Mouse (Mus musculus): Measurements from ENCODE around the gene AC134908.4. TPM values are rescaled to one million over a fixed set of nuclear protein-coding genes. Genes with fewer than 3 reads are reported as not detected.

AC134908.4 gene
- polyA plus RNA-seq, 1 experiment from 2014 or later, result 0.61 TPM

DNA sequence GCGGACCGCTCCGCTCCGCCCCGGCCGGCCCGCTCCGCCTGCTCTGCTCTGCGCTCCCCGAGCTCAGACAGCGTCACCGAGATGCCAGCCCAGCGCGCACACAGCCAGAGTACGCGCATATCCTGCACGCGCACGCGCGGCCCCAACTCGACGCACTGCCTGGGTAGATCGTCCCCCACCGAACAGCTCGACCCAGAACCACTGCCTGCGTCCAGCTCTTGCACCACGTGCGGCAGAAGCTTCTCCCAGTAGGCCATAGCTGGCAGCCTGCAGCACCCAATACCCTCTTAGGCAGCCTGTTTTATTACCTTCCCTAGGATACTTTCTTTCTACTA lies 41.6 kb upstream of the AC134908.4 start, which contains the start of gene Rhbdl1:
Gene Rhbdl1 (minus strand): TSS at position 220 of the 335 bp plus-strand sequence.
- Histone ChIP-seq H3K4me1 (replicated peaks) (peaks cover 49% of the 10 kb centered on the region), H3K36me3 (peaks cover 55% of the 10 kb centered on the region), H3K9me3 (replicated peaks) (no peaks in the 10 kb centered on the region), H3K4me3 (peak within 1 kb of the TSS; percentile 46), H3K27ac (ENCODE audit: poor library complexity, severe bottlenecking) (peak within 1 kb of the TSS; percentile 71), H3K9ac (peak within 1 kb of the TSS; percentile 72), H3K27me3 (replicated peaks) (no peaks in the 10 kb centered on the region), H3K4me2 (peak within 1 kb of the TSS; percentile 94)
- WGBS, result 3% methylated on average over 29 of the region's 29 CpGs
- peak; percentile 10; the same call in 1 of the 2 replicates for ATAC-seq (ENCODE audit: insufficient number of reproducible peaks, low FRiP score)

DNA sequence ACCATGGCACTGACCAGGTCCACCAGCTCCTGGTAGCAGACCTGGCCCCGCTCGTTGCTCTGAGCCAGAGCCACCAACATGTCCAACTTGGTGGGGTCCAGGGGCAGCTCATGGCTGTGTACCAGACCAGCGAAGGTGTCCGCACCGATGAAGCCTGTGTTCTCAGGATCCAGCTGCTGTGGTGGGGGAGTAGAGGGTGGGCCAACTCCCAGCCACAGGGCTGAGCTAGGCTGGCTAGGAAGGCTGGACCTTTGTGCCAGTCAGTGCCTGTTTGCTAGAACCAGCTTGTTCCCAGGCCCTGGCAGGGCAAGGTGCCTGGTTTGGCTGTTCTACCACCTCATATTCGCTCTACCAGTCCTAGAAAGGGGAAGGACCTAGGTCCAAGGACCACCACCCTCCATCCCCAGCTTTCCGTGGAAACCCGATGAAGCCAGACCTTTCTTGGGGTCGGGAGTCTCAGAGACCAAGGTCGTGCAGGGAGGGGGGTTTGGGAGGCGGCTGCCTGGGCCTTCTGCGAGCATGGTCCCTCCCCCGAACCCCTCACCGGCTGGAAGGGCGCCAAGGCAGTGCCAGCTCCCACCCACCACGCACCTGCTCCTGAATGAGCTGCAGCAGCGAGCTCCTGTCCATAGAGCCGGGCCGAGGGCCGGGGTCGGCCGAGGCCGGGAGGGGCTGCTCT lies 41.1 kb upstream of the AC134908.4 start:
- H3K4me1 ChIP-seq (replicated peaks), result peaks cover 54% of the 10 kb centered on the region

DNA sequence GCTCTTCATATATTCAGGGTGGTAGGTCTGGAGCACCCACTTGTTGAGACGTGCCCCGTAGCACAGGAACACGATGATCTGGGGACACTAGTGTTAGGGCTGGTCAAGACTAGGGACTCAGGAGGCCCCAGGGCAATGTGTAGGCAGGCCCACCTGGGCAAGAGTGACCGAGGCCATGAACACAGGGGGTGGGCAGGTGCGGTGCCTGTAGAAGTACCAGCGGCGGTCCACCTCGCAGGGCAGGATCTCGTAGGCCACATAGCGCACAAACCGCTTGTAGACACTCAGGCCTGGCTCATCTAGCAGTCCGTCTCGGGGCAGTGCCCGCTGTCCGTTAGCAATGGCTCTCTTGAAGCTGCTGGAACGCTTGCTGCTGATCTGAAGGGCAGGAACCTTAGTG lies 40.4 kb upstream of the AC134908.4 start:
- Histone ChIP-seq H3K4me3 (0 out of 2 replicates have a peak overlapping the region, but pooled peaks have one; percentile 46), H3K9ac (peak overlapping the region; percentile 72), H3K27me3 (replicated peaks) (no peaks in the 10 kb centered on the region), H3K36me3 (peaks cover 53% of the 10 kb centered on the region), H3K4me1 (replicated peaks) (peaks cover 62% of the 10 kb centered on the region), H3K9me3 (replicated peaks) (no peaks in the 10 kb centered on the region), H3K4me2 (peak overlapping the region; percentile 94), H3K27ac (ENCODE audit: poor library complexity, severe bottlenecking) (no peak overlapping the region)
- WGBS, result 95% methylated on average over 16 of the region's 16 CpGs
- no peak for ATAC-seq (ENCODE audit: insufficient number of reproducible peaks, low FRiP score)

More for the DNA sequence above, 41.1 kb upstream of the AC134908.4 start:
- Histone ChIP-seq H3K27ac (ENCODE audit: poor library complexity, severe bottlenecking) (peak overlapping the region; percentile 71), H3K9me3 (replicated peaks) (no peaks in the 10 kb centered on the region), H3K9ac (peak overlapping the region; percentile 72), H3K27me3 (replicated peaks) (no peaks in the 10 kb centered on the region), H3K4me2 (peak overlapping the region; percentile 94), H3K36me3 (peaks cover 53% of the 10 kb centered on the region), H3K4me3 (peak overlapping the region; percentile 46)
- ATAC-seq (ENCODE audit: insufficient number of reproducible peaks, low FRiP score), result no peak
- WGBS, result 23% methylated on average over 23 of the region's 23 CpGs

DNA sequence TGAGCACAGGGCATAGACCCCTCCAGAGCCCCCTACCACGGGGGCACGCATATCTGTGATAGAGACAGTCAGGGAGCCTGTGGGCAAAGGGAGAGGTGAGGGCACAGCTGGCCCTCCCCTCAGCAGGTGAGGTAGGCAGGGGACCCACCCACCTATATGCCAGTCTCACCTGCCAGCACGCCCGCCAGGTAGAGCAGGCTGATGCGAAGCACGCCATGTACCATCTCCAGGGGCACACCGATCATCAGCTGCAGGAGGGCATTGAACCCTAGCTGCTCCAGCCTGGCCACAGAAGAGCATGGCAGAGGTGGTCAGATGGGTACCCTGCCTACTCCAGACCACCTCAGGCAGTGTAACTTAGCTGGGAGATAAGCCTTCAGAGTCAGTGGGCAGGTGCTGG lies 39.8 kb upstream of the AC134908.4 start:
- Histone ChIP-seq H3K27ac (ENCODE audit: poor library complexity, severe bottlenecking) (no peak overlapping the region), H3K9ac (peak overlapping the region; percentile 81; the same call in 1 of the 2 replicates), H3K27me3 (replicated peaks) (no peaks in the 10 kb centered on the region), H3K4me2 (peak overlapping the region; percentile 94), H3K4me1 (replicated peaks) (peaks cover 67% of the 10 kb centered on the region), H3K4me3 (peak overlapping the region; percentile 71; the same call in 1 of the 2 replicates), H3K9me3 (replicated peaks) (no peaks in the 10 kb centered on the region), H3K36me3 (peaks cover 53% of the 10 kb centered on the region)
- ATAC-seq (ENCODE audit: insufficient number of reproducible peaks, low FRiP score), result no peak
- 92% methylated on average over 7 of the region's 7 CpGs for WGBS

DNA sequence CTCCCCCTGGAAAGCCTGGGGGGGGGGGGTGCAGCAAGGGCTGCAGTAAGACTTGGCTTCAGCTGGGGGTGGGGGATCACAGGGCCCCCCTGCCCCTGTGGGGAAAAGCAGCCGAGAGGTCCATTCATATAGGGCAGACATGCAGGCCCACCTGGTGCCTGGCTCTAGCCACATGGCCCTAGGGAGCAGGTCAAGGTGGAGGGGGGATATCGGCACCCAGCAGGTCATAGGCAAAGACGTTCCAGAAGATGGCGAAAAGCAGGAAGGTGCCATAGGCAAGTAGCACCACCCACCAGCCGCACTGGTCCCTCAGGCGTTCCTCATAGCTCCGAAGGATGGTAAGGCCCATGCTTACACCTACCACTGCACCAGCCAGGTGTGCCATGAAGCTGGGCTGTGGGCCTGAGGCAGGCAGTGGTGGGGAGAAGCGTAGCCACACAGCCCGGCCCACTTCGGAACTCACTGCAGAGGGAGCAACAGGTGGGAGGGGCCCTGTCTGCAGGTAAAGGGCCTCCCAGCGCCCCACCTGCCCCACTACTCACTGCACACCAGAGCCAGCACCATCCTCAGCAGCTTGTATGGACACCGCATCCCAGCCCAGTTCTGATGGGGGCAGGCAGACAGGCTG lies 39.2 kb upstream of the AC134908.4 start:
- Histone ChIP-seq H3K27ac (ENCODE audit: poor library complexity, severe bottlenecking) (peak overlapping the region; percentile 98), H3K4me1 (replicated peaks) (peaks cover 73% of the 10 kb centered on the region), H3K9me3 (replicated peaks) (no peaks in the 10 kb centered on the region), H3K4me2 (peak overlapping the region; percentile 94), H3K27me3 (replicated peaks) (no peaks in the 10 kb centered on the region), H3K9ac (peak overlapping the region; percentile 81), H3K36me3 (peaks cover 53% of the 10 kb centered on the region), H3K4me3 (peak overlapping the region; percentile 71)
- WGBS, result 90% methylated on average over 12 of the region's 12 CpGs
- ATAC-seq (ENCODE audit: insufficient number of reproducible peaks, low FRiP score), result no peak

DNA sequence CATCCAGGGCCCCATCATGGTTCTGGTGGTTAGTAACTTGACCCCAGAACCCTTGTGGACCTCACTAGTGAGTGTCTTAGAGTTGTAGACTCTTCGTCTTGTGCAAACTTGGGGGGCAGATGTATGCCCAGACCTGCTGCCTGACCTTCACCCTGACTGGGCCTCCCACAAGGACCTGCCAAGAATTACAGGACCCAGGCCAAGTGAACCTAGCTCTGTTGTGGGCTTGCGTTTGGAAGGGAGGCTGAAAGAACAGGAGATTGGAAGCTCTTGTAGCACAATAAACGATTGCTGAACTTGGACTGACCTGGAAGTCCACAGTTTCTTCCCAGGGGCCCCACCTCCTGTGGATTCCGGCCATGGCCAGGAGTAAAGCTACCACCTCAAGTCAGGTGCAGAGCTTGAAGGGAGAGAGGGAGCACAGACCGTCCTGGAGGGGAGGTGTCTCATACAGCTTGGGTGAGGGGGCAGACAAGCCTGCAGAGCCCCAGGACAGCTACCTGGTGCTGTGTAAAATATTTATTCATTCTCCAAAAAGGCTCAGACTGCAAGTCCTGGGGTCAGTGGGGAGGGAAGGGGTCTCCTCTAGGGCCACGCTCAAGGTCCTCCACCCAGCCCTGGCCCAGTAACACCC lies 38.6 kb upstream of the AC134908.4 start:
- peaks cover 76% of the 10 kb centered on the region for H3K4me1 ChIP-seq (replicated peaks)
- 31% methylated on average over 6 of the region's 6 CpGs for WGBS
- peaks cover 49% of the 10 kb centered on the region for H3K36me3 ChIP-seq
- H3K27me3 ChIP-seq (replicated peaks), result no peaks in the 10 kb centered on the region
- peak overlapping the region; percentile 81 for H3K9ac ChIP-seq
- peak overlapping the region; percentile 98 for H3K27ac ChIP-seq (ENCODE audit: poor library complexity, severe bottlenecking)
- H3K9me3 ChIP-seq (replicated peaks), result no peaks in the 10 kb centered on the region
- peak overlapping the region; percentile 94 for H3K4me2 ChIP-seq
- H3K4me3 ChIP-seq, result peak overlapping the region; percentile 71
- no peak for ATAC-seq (ENCODE audit: insufficient number of reproducible peaks, low FRiP score)

DNA sequence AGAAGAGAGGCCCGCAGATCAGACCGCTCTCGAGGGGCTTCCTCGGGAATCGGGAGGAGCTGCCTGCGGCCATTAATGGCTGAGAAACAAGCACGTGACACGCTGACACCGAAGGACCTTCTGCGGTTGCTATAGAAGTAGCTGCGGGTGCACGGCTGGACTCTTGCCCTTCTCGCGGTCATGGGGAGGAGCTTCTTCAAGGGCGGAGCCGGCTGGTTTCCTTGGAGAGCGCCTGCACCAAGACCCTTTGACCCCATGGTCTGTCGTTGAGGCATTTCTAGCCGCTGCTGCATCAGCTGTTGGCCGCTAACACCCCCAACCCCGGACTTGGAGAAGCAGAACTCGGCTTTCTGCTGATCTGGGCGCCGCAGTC lies 37.8 kb upstream of the AC134908.4 start, which contains the start of gene Stub1:
Gene Stub1 (minus strand): TSS at position 114 of the 373 bp plus-strand sequence.
- peak within 1 kb of the TSS; percentile 94 for H3K4me2 ChIP-seq
- H3K9ac ChIP-seq, result peak within 1 kb of the TSS; percentile 92
- H3K27me3 ChIP-seq (replicated peaks), result no peaks in the 10 kb centered on the region
- peak within 1 kb of the TSS; percentile 71 for H3K4me3 ChIP-seq
- H3K9me3 ChIP-seq (replicated peaks), result no peaks in the 10 kb centered on the region
- peaks cover 78% of the 10 kb centered on the region for H3K4me1 ChIP-seq (replicated peaks)
- peak within 1 kb of the TSS; percentile 98 for H3K27ac ChIP-seq (ENCODE audit: poor library complexity, severe bottlenecking)
- peaks cover 43% of the 10 kb centered on the region for H3K36me3 ChIP-seq
- under 1% methylated on average over 24 of the region's 24 CpGs for WGBS
- peak; percentile 83 for ATAC-seq (ENCODE audit: insufficient number of reproducible peaks, low FRiP score)

DNA sequence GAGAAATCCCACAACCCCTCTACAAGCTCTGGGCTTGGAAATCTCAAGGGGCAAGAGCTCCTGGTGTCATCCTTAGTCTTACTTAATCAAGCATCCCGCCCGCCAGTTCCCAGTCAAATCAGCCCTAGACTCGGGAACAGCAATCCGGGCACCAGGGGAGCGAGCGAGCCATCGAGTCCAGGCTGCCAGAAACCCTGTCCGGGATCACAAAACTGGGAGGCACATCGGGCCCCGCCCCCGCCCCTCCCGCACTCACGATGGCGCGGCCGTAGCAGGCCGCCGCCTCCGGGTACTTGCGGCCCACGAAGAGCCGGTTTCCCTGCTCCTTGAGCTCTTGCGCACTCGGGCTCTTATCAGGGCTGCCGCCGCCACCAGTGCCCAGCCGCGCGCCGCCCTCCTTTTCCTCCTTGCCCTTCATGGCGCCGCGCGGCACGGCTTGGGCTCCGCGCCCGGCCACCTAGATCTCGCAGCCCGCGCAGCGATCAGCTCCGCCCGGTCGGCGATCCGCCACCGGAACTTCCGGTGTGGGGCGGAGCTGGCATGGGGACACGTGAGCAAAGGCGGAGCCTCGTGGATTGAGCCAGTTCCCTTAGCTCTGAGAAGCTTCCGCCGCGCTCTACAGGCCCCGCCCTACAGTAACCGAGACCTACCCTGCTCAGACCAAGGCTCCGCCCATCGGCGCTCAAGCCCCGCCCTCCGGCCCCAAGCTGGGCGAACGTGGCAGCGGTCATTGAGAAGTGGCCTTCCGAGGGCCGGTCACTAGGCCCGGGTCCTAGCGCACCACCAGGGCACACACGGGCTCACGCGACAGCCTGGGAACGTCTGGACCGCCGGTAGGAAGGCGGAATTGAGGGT lies 37.2 kb upstream of the AC134908.4 start:
- H3K4me1 ChIP-seq (replicated peaks), result peaks cover 75% of the 10 kb centered on the region
- H3K9ac ChIP-seq, result peak overlapping the region; percentile 92
- H3K9me3 ChIP-seq (replicated peaks), result no peaks in the 10 kb centered on the region
- H3K27me3 ChIP-seq (replicated peaks), result no peaks in the 10 kb centered on the region
- WGBS, result under 1% methylated on average over 76 of the region's 77 CpGs
- peak overlapping the region; percentile 71 for H3K4me3 ChIP-seq
- H3K4me2 ChIP-seq, result peak overlapping the region; percentile 94
- peak; percentile 92 for ATAC-seq (ENCODE audit: insufficient number of reproducible peaks, low FRiP score)
- H3K36me3 ChIP-seq, result peaks cover 42% of the 10 kb centered on the region
- peak overlapping the region; percentile 98 for H3K27ac ChIP-seq (ENCODE audit: poor library complexity, severe bottlenecking)

DNA sequence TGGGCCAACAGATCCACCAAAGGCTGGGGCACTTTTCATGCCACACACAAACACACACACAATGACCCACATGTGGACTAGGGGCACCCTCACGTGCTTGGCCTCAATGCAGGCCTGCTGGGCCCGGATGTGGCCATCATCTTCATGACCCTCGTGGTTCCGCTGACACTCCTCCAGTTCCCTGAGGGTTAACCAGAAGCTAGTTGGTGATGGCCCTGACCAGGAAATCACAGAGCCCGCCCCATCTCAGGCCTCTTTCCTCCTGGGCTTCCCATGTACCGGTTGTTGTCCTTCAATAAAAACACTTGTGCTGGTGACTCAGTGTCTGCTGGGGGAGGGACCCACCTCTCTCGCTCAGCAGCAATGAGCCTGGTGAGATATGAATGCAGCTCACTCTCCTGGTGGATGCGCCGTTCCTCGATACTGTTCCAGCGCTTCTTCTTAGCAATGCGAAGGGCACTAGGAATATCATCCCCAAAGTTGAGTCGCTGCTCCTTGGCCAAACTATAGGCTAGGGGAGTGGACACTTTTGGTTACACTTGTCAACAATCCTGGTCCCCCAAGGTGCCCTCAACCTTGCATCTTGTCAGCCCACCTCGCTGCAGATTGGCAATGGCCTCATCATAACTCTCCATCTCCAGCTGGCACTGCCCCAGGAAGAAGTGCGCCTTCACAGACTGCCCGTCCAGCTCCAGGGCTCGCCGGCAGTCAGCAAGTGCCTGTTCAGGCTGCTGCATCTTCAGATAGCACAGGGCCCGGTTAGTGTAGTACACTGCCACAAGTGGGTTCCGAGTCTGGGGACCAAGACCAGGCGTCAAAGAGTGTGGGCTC lies 36.2 kb upstream of the AC134908.4 start:
- no peak for ATAC-seq (ENCODE audit: insufficient number of reproducible peaks, low FRiP score)
- peak overlapping the region; percentile 98 for H3K27ac ChIP-seq (ENCODE audit: poor library complexity, severe bottlenecking)
- no peaks in the 10 kb centered on the region for H3K27me3 ChIP-seq (replicated peaks)
- H3K4me2 ChIP-seq, result peak overlapping the region; percentile 94
- H3K9ac ChIP-seq, result peak overlapping the region; percentile 92
- H3K9me3 ChIP-seq (replicated peaks), result no peaks in the 10 kb centered on the region
- peaks cover 51% of the 10 kb centered on the region for H3K36me3 ChIP-seq
- WGBS, result 48% methylated on average over 21 of the region's 21 CpGs
- H3K4me1 ChIP-seq (replicated peaks), result peaks cover 75% of the 10 kb centered on the region
- peak overlapping the region; percentile 71 for H3K4me3 ChIP-seq

Measured in heart, embryonic 12.5 days (tissue).